Mouse (Mus musculus) lung, postnatal 0 days (tissue): Measurements from ENCODE around the gene Gk5. TPM values are rescaled to one million over a fixed set of nuclear protein-coding genes. Genes with fewer than 3 reads are reported as not detected.

Experiments
- ATAC-seq: fragments of 200-750 bp; cut with Nextera tagmentation; 2 replicates; pipeline ENCODE4 v1.8.0; 2017; ENCODE audit warnings: moderate library complexity
- DNase-seq: peaks from one replicate; pipeline ENCODE4 v3.0.0-alpha.2; 2016; ENCODE audit warnings: low spot score
- H3K27ac ChIP-seq: fragments of 300-500 bp; sonication (generic); 2 replicates; pipeline ENCODE4 v1.5.1; 2014; ENCODE audit warnings: antibody characterized with exemption, mild to moderate bottlenecking, low read length, mixed read lengths
- H3K27me3 ChIP-seq: fragments of 300-500 bp; sonication (generic); replicated peaks from 2 replicates; pipeline ENCODE4 v1.6.1; 2014; ENCODE audit warnings: low read length, mixed read lengths; ENCODE audit not compliant: insufficient read depth
- H3K36me3 ChIP-seq: fragments of 300-500 bp; sonication (generic); 2 replicates; pipeline ENCODE4 v1.6.1; 2014; ENCODE audit warnings: low read length, mixed read lengths; ENCODE audit not compliant: insufficient read depth
- H3K4me1 ChIP-seq: fragments of 300-500 bp; sonication (generic); 2 replicates; pipeline ENCODE4 v1.6.1; 2014; ENCODE audit warnings: antibody characterized with exemption, low read depth, low read length, mixed read lengths; ENCODE audit not compliant: insufficient read depth
- H3K4me2 ChIP-seq: fragments of 300-500 bp; sonication (generic); replicated peaks from 2 replicates; pipeline ENCODE4 v1.6.1; 2014; ENCODE audit warnings: low read depth, mild to moderate bottlenecking, low read length, moderate library complexity, mixed read lengths
- H3K4me3 ChIP-seq: fragments of 300-500 bp; sonication (generic); 2 replicates; pipeline ENCODE4 v1.5.1; 2014; ENCODE audit warnings: low read depth, low read length
- H3K9ac ChIP-seq: fragments of 300-500 bp; sonication (generic); replicated peaks from 2 replicates; pipeline ENCODE4 v1.6.1; 2014; ENCODE audit warnings: low read depth, mild to moderate bottlenecking
- H3K9me3 ChIP-seq: fragments of 300-500 bp; sonication (generic); 2 replicates; pipeline ENCODE4 v1.6.1; 2016; ENCODE audit warnings: low read length, mixed read lengths
- CTCF ChIP-seq: IDR thresholded peaks from 2 replicates; pipeline ENCODE4 v1.5.1; 2016; ENCODE audit warnings: antibody characterized with exemption, mild to moderate bottlenecking
- EP300 ChIP-seq: IDR thresholded peaks from 2 replicates; pipeline ENCODE4 v1.6.1; 2016; ENCODE audit warnings: antibody characterized with exemption, mild to moderate bottlenecking, control low read depth
- WGBS: fragments of 180-500 bp; shearing (Covaris S2); extraction: QIAGEN DNeasy Blood & Tissue Kit; methylation state at CpG from one replicate; pipeline ENCODE4 v1.1.7; 2014; 5-methylcytosine and 5-hydroxymethylcytosine counted together
- polyA plus RNA-seq: library from polyadenylated mRNA; unstranded; fragments of >200 nt; fragmentation: Nextera tagmentation; extraction: Ambion mirVana; gene quantifications from 2 replicates; pipeline ENCODE4 v1.2.1, GENCODE M21; 2015

Gk5 gene
- polyA plus RNA-seq, 1 experiment from 2014 or later = 2.5 TPM

GRCm38 (mm10) chr9:96184909-96185308 lies 65.7 kb downstream of the Gk5 start:
- H3K4me2 ChIP-seq = no peak overlapping the region
- H3K9ac ChIP-seq = no peak overlapping the region
- ATAC-seq = no peak
- no peak overlapping the region for H3K4me3 ChIP-seq
- H3K27ac ChIP-seq = no peak overlapping the region
- 77% methylated on average over 4 of the region's 4 CpGs for WGBS
- DNase-seq = no peak
- no peaks in the 10 kb centered on the region for H3K27me3 ChIP-seq
- TF ChIP-seq EP300 = no peak
- TF ChIP-seq CTCF = no peak; the same call in 1 of the 2 replicates
- no peaks in the 10 kb centered on the region for H3K4me1 ChIP-seq
- no peaks in the 10 kb centered on the region for H3K9me3 ChIP-seq
- no peaks in the 10 kb centered on the region for H3K36me3 ChIP-seq

- no peak for DNase-seq
- WGBS = 45% methylated on average over 7 of the region's 7 CpGs
- Histone ChIP-seq H3K9me3 (no peaks in the 10 kb centered on the region), H3K9ac (no peak overlapping the region), H3K4me1 (no peaks in the 10 kb centered on the region), H3K4me3 (no peak overlapping the region), H3K4me2 (no peak overlapping the region), H3K36me3 (no peaks in the 10 kb centered on the region), H3K27me3 (no peaks in the 10 kb centered on the region), H3K27ac (no peak overlapping the region)
- TF ChIP-seq CTCF = no peak
- no peak for TF ChIP-seq EP300
- no peak for ATAC-seq
These were observed 67.5 kb downstream of the Gk5 start for GRCm38 (mm10) chr9:96186701-96187100.

- no peak for TF ChIP-seq EP300
- TF ChIP-seq CTCF = peak; percentile 72
- ATAC-seq = peak; percentile 98
- H3K4me1 ChIP-seq = peaks cover 3% of the 10 kb centered on the region; the same call in 1 of the 2 replicates
- H3K36me3 ChIP-seq = no peaks in the 10 kb centered on the region
- peak within 1 kb of the TSS; percentile 97 for H3K4me2 ChIP-seq
- peak within 1 kb of the TSS; percentile 73 for H3K9ac ChIP-seq
- H3K9me3 ChIP-seq = no peaks in the 10 kb centered on the region
- H3K27me3 ChIP-seq = no peaks in the 10 kb centered on the region
- 0% methylated on average over 57 of the region's 81 CpGs for WGBS
- peak within 1 kb of the TSS; percentile 73 for H3K4me3 ChIP-seq
- H3K27ac ChIP-seq = peak within 1 kb of the TSS; percentile 96
- peak; percentile 96 for DNase-seq
These were observed 76.9 kb downstream of the Gk5 start, which contains the start of gene Tfdp2 for GRCm38 (mm10) chr9:96195885-96196622. TSS of gene Tfdp2 (plus strand) at chr9:96196275.

GRCm38 (mm10) chr9:96196636-96197181 lies 77.5 kb downstream of the Gk5 start:
- H3K4me3 ChIP-seq = peak overlapping the region; percentile 73
- 3% methylated on average over 20 of the region's 20 CpGs for WGBS
- ATAC-seq (0 out of 2 replicates have a peak, but pooled peaks have one; percentile 15), DNase-seq (peak; percentile 62)
- H3K4me2 ChIP-seq = peak overlapping the region; percentile 97
- no peaks in the 10 kb centered on the region for H3K9me3 ChIP-seq
- peaks cover 3% of the 10 kb centered on the region; the same call in 1 of the 2 replicates for H3K4me1 ChIP-seq
- H3K27me3 ChIP-seq = no peaks in the 10 kb centered on the region
- H3K36me3 ChIP-seq = no peaks in the 10 kb centered on the region
- no peak for TF ChIP-seq EP300
- peak; percentile 54 for TF ChIP-seq CTCF
- peak overlapping the region; percentile 96 for H3K27ac ChIP-seq
- peak overlapping the region; percentile 73 for H3K9ac ChIP-seq

GRCm38 (mm10) chr9:96197806-96198205 lies 78.6 kb downstream of the Gk5 start:
- DNase-seq (peak; percentile 42), ATAC-seq (no peak)
- TF ChIP-seq EP300 (peak; percentile 74), CTCF (no peak)
- no peaks in the 10 kb centered on the region for H3K9me3 ChIP-seq
- peak overlapping the region; percentile 96 for H3K27ac ChIP-seq
- peaks cover 3% of the 10 kb centered on the region; the same call in 1 of the 2 replicates for H3K4me1 ChIP-seq
- H3K4me3 ChIP-seq = peak overlapping the region; percentile 73; the same call in 1 of the 2 replicates
- no peak overlapping the region for H3K9ac ChIP-seq
- 60% methylated on average over 9 of the region's 9 CpGs for whole genome bisulfite sequencing
- no peaks in the 10 kb centered on the region for H3K27me3 ChIP-seq
- H3K4me2 ChIP-seq = peak overlapping the region; percentile 97
- H3K36me3 ChIP-seq = no peaks in the 10 kb centered on the region

- Histone ChIP-seq H3K9me3 (no peaks in the 10 kb centered on the region), H3K36me3 (no peaks in the 10 kb centered on the region), H3K27ac (peak overlapping the region; percentile 71), H3K27me3 (no peaks in the 10 kb centered on the region), H3K4me2 (no peak overlapping the region), H3K4me1 (no peaks in the 10 kb centered on the region), H3K4me3 (no peak overlapping the region), H3K9ac (no peak overlapping the region)
- DNase-seq (peak; percentile 68), ATAC-seq (peak; percentile 93)
- no peak for TF ChIP-seq CTCF
- peak; percentile 64 for TF ChIP-seq EP300
- WGBS = 57% methylated on average over 3 of the region's 3 CpGs
These were observed 84.5 kb downstream of the Gk5 start for GRCm38 (mm10) chr9:96203663-96204062.
